Mouse (Mus musculus) heart, embryonic 11.5 days (tissue): Measurements from ENCODE around the gene Grin2b. TPM values are rescaled to one million over a fixed set of nuclear protein-coding genes. Genes with fewer than 3 reads are reported as not detected.

Experiments
- ATAC-seq: fragments of 200-750 bp; cut with Nextera tagmentation; replicated peaks from 2 replicates; pipeline ENCODE4 v1.8.0; 2017; ENCODE audit warnings: moderate library complexity; ENCODE audit not compliant: insufficient number of reproducible peaks, low FRiP score, low TSS enrichment
- H3K27ac ChIP-seq: fragments of 300-500 bp; sonication (generic); 2 replicates; pipeline ENCODE4 v1.5.1; 2014; ENCODE audit warnings: mild to moderate bottlenecking, low read depth, low read length
- H3K27me3 ChIP-seq: fragments of 300-500 bp; sonication (generic); 2 replicates; pipeline ENCODE4 v1.6.1; 2014; ENCODE audit warnings: mild to moderate bottlenecking, low read length, mixed read lengths; ENCODE audit not compliant: control insufficient read depth, insufficient read depth
- H3K36me3 ChIP-seq: fragments of 300-500 bp; sonication (generic); 2 replicates; pipeline ENCODE4 v1.6.1; 2014; ENCODE audit warnings: mild to moderate bottlenecking, low read length, moderate library complexity, mixed read lengths; ENCODE audit not compliant: control insufficient read depth, insufficient read depth
- H3K4me1 ChIP-seq: fragments of 300-500 bp; sonication (generic); 2 replicates; pipeline ENCODE4 v1.6.1; 2014; ENCODE audit warnings: low read length; ENCODE audit not compliant: control insufficient read depth, insufficient read depth
- H3K4me2 ChIP-seq: fragments of 300-500 bp; sonication (generic); 2 replicates; pipeline ENCODE4 v1.6.1; 2014; ENCODE audit warnings: mild to moderate bottlenecking, moderate library complexity
- H3K4me3 ChIP-seq: fragments of 300-500 bp; sonication (generic); 2 replicates; pipeline ENCODE4 v1.5.1; 2014; ENCODE audit warnings: low read depth, low read length
- H3K9ac ChIP-seq: fragments of 300-500 bp; sonication (generic); 2 replicates; pipeline ENCODE4 v1.6.1; 2014; ENCODE audit warnings: mild to moderate bottlenecking, low read depth, low read length, moderate library complexity
- H3K9me3 ChIP-seq: fragments of 300-500 bp; sonication (generic); replicated peaks from 2 replicates; pipeline ENCODE4 v1.6.1; 2016; ENCODE audit warnings: low read length; ENCODE audit not compliant: control insufficient read depth
- WGBS: fragments of 180-500 bp; shearing (Covaris S2); extraction: QIAGEN DNeasy Blood & Tissue Kit; methylation state at CpG from one replicate; pipeline ENCODE4 v1.1.7; 2014; ENCODE audit not compliant: insufficient replicate concordance; 5-methylcytosine and 5-hydroxymethylcytosine counted together
- polyA plus RNA-seq: library from polyadenylated mRNA; unstranded; fragments of >200 nt; fragmentation: Nextera tagmentation; extraction: Ambion mirVana; gene quantifications from 2 replicates; pipeline ENCODE4 v1.2.1, GENCODE M21; 2014

Grin2b gene
- polyA plus RNA-seq, 1 experiment from 2014 or later = 0.04 TPM

DNA sequence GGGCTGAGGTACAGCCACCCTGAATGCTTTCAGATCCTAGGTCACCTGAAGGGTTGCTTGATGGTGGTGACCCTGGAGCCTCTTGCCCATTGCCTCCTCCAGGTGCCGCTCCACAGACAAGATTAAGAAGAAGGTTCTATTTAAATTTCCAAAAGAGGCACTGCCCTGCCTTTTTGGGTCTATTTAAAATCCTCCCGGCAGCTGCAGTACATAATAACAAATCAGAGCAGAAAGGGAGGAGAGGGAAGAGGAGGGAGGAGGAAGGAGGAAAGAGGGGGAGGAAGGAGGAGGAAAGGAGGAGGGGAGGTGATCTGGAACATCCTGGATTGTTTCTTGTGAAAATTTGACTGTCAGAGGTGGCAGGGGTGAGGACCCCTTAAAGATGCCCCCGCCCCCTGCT is 197.2 kb downstream of the Grin2b start:
- Histone ChIP-seq H3K36me3 (no peaks in the 10 kb centered on the region), H3K27ac (no peak overlapping the region), H3K9me3 (no peaks in the 10 kb centered on the region), H3K9ac (no peak overlapping the region), H3K4me3 (no peak overlapping the region), H3K4me1 (no peaks in the 10 kb centered on the region), H3K27me3 (no peaks in the 10 kb centered on the region), H3K4me2 (no peak overlapping the region)
- ATAC-seq = no peak
- 60% methylated on average over 3 of the region's 3 CpGs for WGBS

DNA sequence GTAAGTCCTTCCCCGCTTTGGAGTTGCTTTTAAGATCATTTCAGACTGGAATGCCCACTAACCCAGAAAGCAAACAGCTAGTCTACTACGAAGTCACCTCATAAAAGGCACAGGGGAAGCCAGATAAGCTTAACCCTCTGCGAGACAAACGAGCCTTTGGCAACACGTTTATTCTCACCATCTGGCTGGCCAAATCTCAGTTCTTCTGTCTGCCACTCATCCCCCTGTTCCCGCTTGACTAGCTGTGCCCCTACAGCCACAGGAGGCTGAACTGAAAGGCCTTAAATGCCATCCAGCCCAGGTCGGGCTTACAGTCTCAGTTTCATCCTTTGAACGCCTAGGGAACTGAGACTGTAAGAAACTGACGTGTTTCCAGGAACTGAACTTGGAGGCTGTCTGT is 200.8 kb downstream of the Grin2b start:
- no peaks in the 10 kb centered on the region for H3K4me1 ChIP-seq
- ATAC-seq = no peak
- H3K9ac ChIP-seq = no peak overlapping the region
- H3K9me3 ChIP-seq = no peaks in the 10 kb centered on the region
- H3K4me2 ChIP-seq = no peak overlapping the region
- no peak overlapping the region for H3K27ac ChIP-seq
- H3K4me3 ChIP-seq = no peak overlapping the region
- WGBS = 51% methylated on average over 9 of the region's 9 CpGs
- no peaks in the 10 kb centered on the region for H3K36me3 ChIP-seq
- H3K27me3 ChIP-seq = no peaks in the 10 kb centered on the region

DNA sequence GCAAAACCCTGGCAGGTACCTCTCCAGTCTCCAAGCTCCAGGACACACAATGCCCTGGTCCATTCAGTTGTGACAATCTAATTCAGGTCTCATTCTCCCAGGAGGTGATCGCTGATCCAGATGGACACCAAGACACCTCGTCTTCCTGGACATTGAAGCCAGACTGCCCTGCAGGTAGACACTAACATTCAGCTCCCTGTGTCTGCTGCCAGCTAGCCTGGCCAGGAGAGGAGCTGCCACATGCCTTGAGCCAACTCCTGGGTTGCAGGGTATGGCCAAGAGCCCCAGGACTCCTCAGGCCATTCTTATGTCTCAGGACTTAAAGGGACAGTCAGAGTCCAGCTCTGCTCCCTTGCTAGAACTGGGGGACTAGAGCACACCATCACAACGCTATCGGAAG is 201.8 kb downstream of the Grin2b start:
- H3K9me3 ChIP-seq = no peaks in the 10 kb centered on the region
- H3K36me3 ChIP-seq = no peaks in the 10 kb centered on the region
- no peak for ATAC-seq
- 87% methylated on average over 4 of the region's 4 CpGs for WGBS
- H3K4me2 ChIP-seq = no peak overlapping the region
- H3K27me3 ChIP-seq = no peaks in the 10 kb centered on the region
- no peaks in the 10 kb centered on the region for H3K4me1 ChIP-seq
- H3K9ac ChIP-seq = no peak overlapping the region
- no peak overlapping the region for H3K27ac ChIP-seq
- H3K4me3 ChIP-seq = no peak overlapping the region

DNA sequence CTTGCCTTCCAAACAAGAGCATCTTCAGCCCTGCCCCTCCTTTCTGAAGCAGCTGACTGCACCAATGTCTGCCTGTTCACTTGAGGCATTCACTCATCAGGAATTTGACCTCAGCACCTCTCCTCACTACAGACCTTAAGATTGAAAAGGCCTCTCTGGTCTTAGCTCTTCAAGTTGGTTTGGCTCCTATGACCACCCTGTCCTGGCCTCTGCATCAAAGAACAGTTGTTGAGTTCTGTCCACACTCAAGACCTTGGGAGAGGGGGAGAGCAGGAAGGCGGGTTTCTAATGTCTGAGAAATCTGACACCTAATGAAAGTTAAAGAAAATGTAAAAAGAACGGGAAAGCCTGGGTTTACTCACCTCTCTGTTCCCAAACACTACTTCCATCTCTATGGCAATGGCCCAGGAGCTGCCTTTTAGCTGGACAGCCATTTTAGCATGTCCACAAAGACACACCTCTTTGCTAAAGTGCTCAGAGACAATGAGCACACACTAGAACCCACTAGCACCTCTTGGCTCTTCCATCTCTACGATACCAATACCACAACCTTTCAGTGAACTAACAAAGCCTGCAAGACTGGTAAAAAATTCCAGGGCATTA is 202.5 kb downstream of the Grin2b start:
- no peak overlapping the region for H3K9ac ChIP-seq
- H3K27me3 ChIP-seq = no peaks in the 10 kb centered on the region
- no peak overlapping the region for H3K27ac ChIP-seq
- WGBS = 71% methylated on average over 3 of the region's 3 CpGs
- ATAC-seq = no peak
- no peaks in the 10 kb centered on the region for H3K36me3 ChIP-seq
- H3K4me2 ChIP-seq = no peak overlapping the region
- H3K9me3 ChIP-seq = no peaks in the 10 kb centered on the region
- H3K4me3 ChIP-seq = no peak overlapping the region
- no peaks in the 10 kb centered on the region for H3K4me1 ChIP-seq

DNA sequence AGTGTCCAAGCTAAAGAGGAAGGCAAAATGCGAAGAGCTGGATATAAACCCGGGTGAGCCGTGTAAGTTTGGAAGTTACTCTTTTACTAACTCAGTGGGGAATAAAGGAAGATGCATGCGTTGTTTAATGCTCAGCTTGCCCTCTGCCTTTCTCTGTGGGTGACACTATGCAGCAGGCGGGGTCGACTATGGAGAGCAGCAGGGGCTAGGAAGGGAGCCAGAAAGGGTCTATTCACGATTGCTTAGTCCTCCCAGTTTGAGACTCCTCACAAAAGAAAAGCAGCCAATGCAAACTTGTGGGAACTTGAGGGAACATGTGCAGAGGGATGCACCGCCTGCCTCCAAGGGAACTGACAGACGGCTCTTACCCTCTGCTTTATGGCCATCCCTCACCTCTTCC is 211.5 kb downstream of the Grin2b start:
- no peaks in the 10 kb centered on the region for H3K36me3 ChIP-seq
- no peak overlapping the region for H3K4me3 ChIP-seq
- ATAC-seq = no peak
- H3K9ac ChIP-seq = no peak overlapping the region
- H3K27me3 ChIP-seq = no peaks in the 10 kb centered on the region
- no peak overlapping the region for H3K27ac ChIP-seq
- H3K4me2 ChIP-seq = no peak overlapping the region
- no peaks in the 10 kb centered on the region for H3K4me1 ChIP-seq
- 63% methylated on average over 9 of the region's 9 CpGs for WGBS
- H3K9me3 ChIP-seq = no peaks in the 10 kb centered on the region

DNA sequence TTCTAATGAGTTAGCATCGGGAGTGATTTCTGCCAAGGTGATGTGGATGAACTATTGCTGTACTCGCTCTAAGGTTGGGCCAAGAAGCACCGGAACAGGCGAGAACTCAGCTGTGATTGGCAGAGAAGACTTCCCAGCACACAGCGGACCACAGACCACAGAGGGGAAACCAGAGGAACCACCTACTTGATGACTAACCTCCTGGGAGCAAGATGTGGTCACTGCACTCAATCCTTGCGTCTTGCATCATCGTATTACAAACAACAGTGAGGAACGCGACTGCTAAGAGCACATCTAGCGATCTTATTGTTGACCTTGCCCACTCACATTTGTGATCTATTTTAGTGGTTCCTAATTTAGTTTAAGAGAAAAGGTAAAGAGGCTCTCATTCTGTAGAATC is 213.7 kb downstream of the Grin2b start:
- no peaks in the 10 kb centered on the region for H3K27me3 ChIP-seq
- H3K27ac ChIP-seq = no peak overlapping the region
- no peak overlapping the region for H3K4me3 ChIP-seq
- H3K4me1 ChIP-seq = no peaks in the 10 kb centered on the region
- no peak overlapping the region for H3K4me2 ChIP-seq
- no peaks in the 10 kb centered on the region for H3K9me3 ChIP-seq
- no peak for ATAC-seq
- no peak overlapping the region for H3K9ac ChIP-seq
- no peaks in the 10 kb centered on the region for H3K36me3 ChIP-seq
- 91% methylated on average over 10 of the region's 10 CpGs for WGBS

DNA sequence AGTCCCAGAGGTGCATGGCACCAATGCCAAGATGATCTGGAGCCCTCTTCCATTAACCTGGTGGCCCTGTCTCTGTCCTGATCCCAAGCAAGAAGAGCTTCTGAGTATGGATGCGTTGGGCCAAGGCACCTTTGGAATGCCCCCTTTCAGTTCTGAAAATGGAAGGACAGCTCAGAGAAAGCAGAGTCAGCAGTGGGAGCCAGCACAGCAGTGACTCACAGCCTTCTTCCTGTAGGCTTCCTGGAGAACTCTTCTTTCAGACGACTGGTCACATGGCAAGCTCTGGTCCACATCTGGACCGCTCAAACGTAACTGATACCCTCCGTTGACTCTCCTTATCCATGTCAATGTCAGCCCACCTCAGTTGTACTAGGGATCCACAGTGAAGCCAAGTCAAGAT is 221.6 kb downstream of the Grin2b start:
- no peaks in the 10 kb centered on the region for H3K4me1 ChIP-seq
- ATAC-seq = no peak
- no peaks in the 10 kb centered on the region for H3K36me3 ChIP-seq
- H3K4me3 ChIP-seq = no peak overlapping the region
- WGBS = 78% methylated on average over 5 of the region's 5 CpGs
- H3K27me3 ChIP-seq = no peaks in the 10 kb centered on the region
- H3K9me3 ChIP-seq = no peaks in the 10 kb centered on the region
- no peak overlapping the region for H3K9ac ChIP-seq
- no peak overlapping the region for H3K4me2 ChIP-seq
- H3K27ac ChIP-seq = no peak overlapping the region

DNA sequence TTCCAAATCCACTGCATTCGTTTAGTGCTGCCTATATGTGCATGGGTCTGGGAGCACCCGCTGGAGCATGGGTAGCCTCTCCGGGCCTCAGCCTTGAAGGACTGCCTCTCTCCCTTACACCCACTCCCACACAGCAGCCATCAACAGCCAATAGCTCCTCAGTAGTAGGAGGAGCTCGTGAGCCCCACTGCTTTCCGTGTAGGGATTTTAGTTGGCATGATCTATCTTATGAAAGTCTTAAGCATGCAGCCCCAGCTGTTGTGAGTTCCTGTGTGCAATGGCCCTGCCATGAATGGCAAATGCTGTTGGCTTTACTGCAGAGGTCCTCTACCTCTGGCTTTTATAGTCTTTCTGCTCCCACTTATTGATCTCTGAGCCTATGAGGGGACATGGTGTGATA is 227.8 kb downstream of the Grin2b start:
- Histone ChIP-seq H3K4me3 (no peak overlapping the region), H3K9me3 (no peaks in the 10 kb centered on the region), H3K36me3 (no peaks in the 10 kb centered on the region), H3K9ac (no peak overlapping the region), H3K27ac (no peak overlapping the region), H3K27me3 (no peaks in the 10 kb centered on the region), H3K4me1 (no peaks in the 10 kb centered on the region), H3K4me2 (no peak overlapping the region)
- WGBS = 73% methylated on average over 5 of the region's 5 CpGs
- no peak for ATAC-seq

DNA sequence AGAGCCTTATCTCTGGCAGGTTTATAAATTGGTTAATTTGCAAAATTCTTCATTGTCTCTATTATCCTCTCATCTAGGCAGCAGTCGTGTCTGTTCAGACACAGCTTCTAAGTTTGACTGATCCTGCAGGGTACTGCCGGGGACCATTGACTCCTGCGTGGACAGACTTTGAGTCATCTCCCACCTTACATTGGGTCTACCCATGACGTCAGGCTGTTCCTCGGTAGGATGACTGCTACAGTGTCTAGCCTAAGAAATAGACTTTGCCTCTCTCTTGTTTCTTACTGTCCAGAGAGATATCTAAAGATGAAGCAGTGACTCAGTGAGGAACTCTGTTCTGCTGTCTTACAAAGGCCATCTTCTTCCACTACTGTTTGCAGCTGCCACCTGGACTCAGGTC is 229.0 kb downstream of the Grin2b start:
- 86% methylated on average over 5 of the region's 5 CpGs for WGBS
- Histone ChIP-seq H3K4me2 (no peak overlapping the region), H3K9me3 (no peaks in the 10 kb centered on the region), H3K36me3 (no peaks in the 10 kb centered on the region), H3K27me3 (no peaks in the 10 kb centered on the region), H3K4me1 (no peaks in the 10 kb centered on the region), H3K27ac (no peak overlapping the region), H3K4me3 (no peak overlapping the region), H3K9ac (no peak overlapping the region)
- no peak for ATAC-seq
